Comparison of ENCODE assay signal across 8 mouse cellular contexts in genomic region chr9:111271434-111272160, GRCm38 (mm10). TPM values are rescaled to one million over a fixed set of nuclear protein-coding genes. Genes with fewer than 3 reads are reported as not detected.
DNase-seq lines count a peak whose midpoint lies in the region; ATAC-seq and TF ChIP-seq lines count a peak whose summit lies in the region.

Mlh1 (minus strand) TSS chr9:111271791.
Epm2aip1 (plus strand) TSS chr9:111271929.

- H3K4me2 ChIP-seq in heart, embryonic 11.5 days = peak within 1 kb of the TSS; percentile 83
- peak within 1 kb of the TSS; percentile 76 for H3K4me2 ChIP-seq in kidney, embryonic 16.5 days (replicated peaks; ENCODE audit: low read depth, low read length)
- peak within 1 kb of the TSS; percentile 90 for H3K4me2 ChIP-seq in myocyte (ENCODE audit: low read depth)

- peaks cover 49% of the 10 kb centered on the region for H3K4me1 ChIP-seq in erythroblast, embryonic 14.5 days (ENCODE audit: control insufficient read depth)
- H3K4me1 ChIP-seq in heart, embryonic 11.5 days (ENCODE audit: control insufficient read depth, insufficient read depth, low read length) = peaks cover 28% of the 10 kb centered on the region
- peaks cover 38% of the 10 kb centered on the region for H3K4me1 ChIP-seq in kidney, embryonic 16.5 days (ENCODE audit: insufficient read depth, low read length)
- H3K4me1 ChIP-seq in liver, adult 2 months (ENCODE audit: control insufficient read depth, insufficient read depth, low read length) = peaks cover 12% of the 10 kb centered on the region

- peaks cover 70% of the 10 kb centered on the region for H3K79me2 ChIP-seq in C2C12 (ENCODE audit: control insufficient read depth, insufficient read depth)
- H3K79me2 ChIP-seq in liver, adult 2 months (ENCODE audit: control insufficient read depth, insufficient read depth, low read length) = peaks cover 7% of the 10 kb centered on the region; the same call in 1 of the 2 replicates
- peaks cover 59% of the 10 kb centered on the region for H3K79me2 ChIP-seq in myocyte (ENCODE audit: control insufficient read depth, insufficient read depth)

- H3K36me3 ChIP-seq in C2C12 (ENCODE audit: control insufficient read depth, insufficient read depth) = peaks cover 33% of the 10 kb centered on the region
- H3K36me3 ChIP-seq in erythroblast, embryonic 14.5 days (ENCODE audit: control insufficient read depth) = peaks cover 55% of the 10 kb centered on the region
- no peaks in the 10 kb centered on the region; the same call in 1 of the 2 replicates for H3K36me3 ChIP-seq in heart, embryonic 11.5 days (ENCODE audit: control insufficient read depth, insufficient read depth, low read length)
- peaks cover 10% of the 10 kb centered on the region; the same call in 1 of the 2 replicates for H3K36me3 ChIP-seq in kidney, embryonic 16.5 days (ENCODE audit: insufficient read depth, low read length)
- H3K36me3 ChIP-seq in liver, adult 2 months (ENCODE audit: control insufficient read depth, insufficient read depth, low read length) = peaks cover 8% of the 10 kb centered on the region; the same call in 1 of the 2 replicates
- peaks cover 5% of the 10 kb centered on the region for H3K36me3 ChIP-seq in myocyte (ENCODE audit: control insufficient read depth, insufficient read depth)
- H3K36me3 ChIP-seq in splenic B cell, adult 2 months (ENCODE audit: control insufficient read depth, insufficient read depth, low read length, poor library complexity, severe bottlenecking) = peaks cover 3% of the 10 kb centered on the region; the same call in 1 of the 2 replicates

- peak within 1 kb of the TSS; percentile 96 for H3K27ac ChIP-seq in heart, embryonic 11.5 days (ENCODE audit: low read depth, low read length)
- H3K27ac ChIP-seq in kidney, embryonic 16.5 days (ENCODE audit: low read length) = peak within 1 kb of the TSS; percentile 94
- peak within 1 kb of the TSS; percentile 88 for H3K27ac ChIP-seq in liver, adult 2 months (replicated peaks; ENCODE audit: insufficient read depth, low read depth, low read length)

- H3K4me3 ChIP-seq in C2C12 (ENCODE audit: insufficient read depth, poor library complexity, severe bottlenecking) (peak within 1 kb of the TSS; percentile 61), myocyte (peak within 1 kb of the TSS; percentile 93)
- peak within 1 kb of the TSS; percentile 79 for H3K4me3 ChIP-seq in erythroblast, embryonic 14.5 days (replicated peaks)
- H3K4me3 ChIP-seq in heart, embryonic 11.5 days (ENCODE audit: low read depth, low read length) = peak within 1 kb of the TSS; percentile 75
- H3K4me3 ChIP-seq in kidney, embryonic 16.5 days (ENCODE audit: low read length) = peak within 1 kb of the TSS; percentile 74
- peak within 1 kb of the TSS; percentile 82 for H3K4me3 ChIP-seq in liver, adult 2 months (ENCODE audit: insufficient read depth, low read depth, low read length)

- WGBS in heart, embryonic 11.5 days (ENCODE audit: insufficient replicate concordance) = under 1% methylated on average over 64 of the region's 64 CpGs
- under 1% methylated on average over 62 of the region's 64 CpGs for WGBS in kidney, embryonic 16.5 days
- under 1% methylated on average over 64 of the region's 64 CpGs for WGBS in liver, adult 2 months

- TF ChIP-seq POLR2A in brain, embryonic 14.5 days (IDR thresholded peaks at IDR 0.05; ENCODE audit: borderline replicate concordance, extremely low read depth, insufficient read depth, insufficient read length, poor library complexity, severe bottlenecking) = peak; percentile 78; the same call in 1 of the 2 replicates
- peak; percentile 97 for TF ChIP-seq POLR2A in liver, adult 2 months (IDR thresholded peaks at IDR 0.05; ENCODE audit: extremely low read depth, insufficient read depth, low read length)
- TF ChIP-seq POLR2A in myocyte (IDR thresholded peaks at IDR 0.05; ENCODE audit: insufficient read length, low read depth) = peak; percentile 94

- peak; percentile 99 for ATAC-seq in heart, embryonic 11.5 days (replicated peaks; ENCODE audit: insufficient number of reproducible peaks, low FRiP score, low TSS enrichment)
- peak; percentile 100 for ATAC-seq in kidney, embryonic 16.5 days (ENCODE audit: low FRiP score, low TSS enrichment)

- H3K9ac ChIP-seq in heart, embryonic 11.5 days (ENCODE audit: low read depth, low read length) = peak within 1 kb of the TSS; percentile 92
- H3K9ac ChIP-seq in kidney, embryonic 16.5 days (replicated peaks; ENCODE audit: low read length) = peak within 1 kb of the TSS; percentile 87
- peak within 1 kb of the TSS; percentile 91 for H3K9ac ChIP-seq in liver, adult 2 months (ENCODE audit: low read depth, low read length)

- H3K27me3 ChIP-seq in C2C12 (ENCODE audit: control insufficient read depth, insufficient read depth, insufficient read length) (no peaks in the 10 kb centered on the region), myocyte (ENCODE audit: control insufficient read depth, insufficient read depth, insufficient read length) (no peaks in the 10 kb centered on the region)
- H3K27me3 ChIP-seq in erythroblast, embryonic 14.5 days (ENCODE audit: control insufficient read depth) = no peaks in the 10 kb centered on the region
- no peaks in the 10 kb centered on the region for H3K27me3 ChIP-seq in heart, embryonic 11.5 days (ENCODE audit: control insufficient read depth, insufficient read depth, low read length)
- no peaks in the 10 kb centered on the region for H3K27me3 ChIP-seq in kidney, embryonic 16.5 days (ENCODE audit: insufficient read depth, low read length)
- no peaks in the 10 kb centered on the region for H3K27me3 ChIP-seq in liver, adult 2 months (ENCODE audit: control insufficient read depth, insufficient read depth, low read length)
- no peaks in the 10 kb centered on the region for H3K27me3 ChIP-seq in splenic B cell, adult 2 months (ENCODE audit: control insufficient read depth, insufficient read depth, low read length, poor library complexity, severe bottlenecking)

- H3K9me3 ChIP-seq in erythroblast, embryonic 14.5 days (ENCODE audit: control insufficient read depth, low read length) = no peaks in the 10 kb centered on the region
- H3K9me3 ChIP-seq in heart, embryonic 11.5 days (replicated peaks; ENCODE audit: control insufficient read depth, low read length) = no peaks in the 10 kb centered on the region
- H3K9me3 ChIP-seq in kidney, embryonic 16.5 days (ENCODE audit: low read length) = no peaks in the 10 kb centered on the region

- peak; percentile 100 for DNase-seq in brain, embryonic 14.5 days (ENCODE audit: low read depth)
- peak; percentile 100 for DNase-seq in liver, adult 2 months (ENCODE audit: extremely low read depth, low read depth, low spot score)
- peak; percentile 100 for DNase-seq in splenic B cell, adult 2 months (ENCODE audit: low read depth, low spot score)

- TF ChIP-seq CTCF in C2C12 (IDR thresholded peaks at IDR 0.05; ENCODE audit: control insufficient read depth, insufficient read depth, insufficient read length) = no peak
- no peak for TF ChIP-seq CTCF in brain, embryonic 14.5 days (IDR thresholded peaks at IDR 0.05; ENCODE audit: borderline replicate concordance, extremely low read depth, insufficient read depth, insufficient read length)
- TF ChIP-seq CTCF in liver, adult 2 months (IDR thresholded peaks at IDR 0.05; ENCODE audit: low read depth, low read length) = no peak

- peak within 1 kb of the TSS; percentile 96 for H3ac ChIP-seq in C2C12 (ENCODE audit: control insufficient read depth, insufficient read length, low read depth)
- H3ac ChIP-seq in myocyte (ENCODE audit: control insufficient read depth, insufficient read length) = peak within 1 kb of the TSS; percentile 84

- H3K79me3 ChIP-seq in C2C12 (ENCODE audit: low read depth) = peaks cover 48% of the 10 kb centered on the region

TF ChIP-seq in C2C12, 6 proteins besides CTCF, POLR2A, EP300 and RAD21:
- TF ChIP-seq FOSL1 (IDR thresholded peaks at IDR 0.05; ENCODE audit: insufficient read depth, low read length, poor library complexity, severe bottlenecking) (no peak), USF1 (IDR thresholded peaks at IDR 0.05; ENCODE audit: low read depth) (no peak), MYOG (IDR thresholded peaks at IDR 0.05; ENCODE audit: control insufficient read depth, extremely low read depth, insufficient read length) (no peak), CEBPB (IDR thresholded peaks at IDR 0.05; ENCODE audit: low read depth) (no peak), MAX (IDR thresholded peaks at IDR 0.05) (no peak), MYOD1 (IDR thresholded peaks at IDR 0.05; ENCODE audit: control insufficient read depth, insufficient read length, low read depth) (no peak)

TF ChIP-seq in myocyte, 11 proteins besides CTCF, POLR2A, EP300 and RAD21:
- TF ChIP-seq POLR2AphosphoS2 (IDR thresholded peaks at IDR 0.05; ENCODE audit: insufficient read length, low read depth) (peak; percentile 93), MAX (IDR thresholded peaks at IDR 0.05; ENCODE audit: low read depth) (no peak)

RNA-seq across cellular contexts. Expression of gene Mlh1, which starts in this region (rescaled TPM):
- polyA plus RNA-seq in C2C12 (2012; fragmentation: generic; extraction: Trizol) = 11.7 TPM
- polyA plus RNA-seq in brain, embryonic 14.5 days (2012; rRNA removed) = 40.9 and 49.6 TPM in 2 replicates
- 0.54 and 0.81 TPM in 2 replicates for polyA plus RNA-seq in erythroblast, embryonic 14.5 days (2012)
- polyA plus RNA-seq in heart, embryonic 11.5 days (2014; fragmentation: Nextera tagmentation; extraction: Ambion mirVana) = 33.9 and 43.0 TPM in 2 replicates
- 43.8 and 46.0 TPM in 2 replicates for polyA plus RNA-seq in kidney, embryonic 16.5 days (2015; fragmentation: Nextera tagmentation; extraction: Ambion mirVana)
- 13.9 and 14.2 TPM in 2 replicates for total RNA-seq in liver, adult 2 months (2014; rRNA removed)
- 7.2 and 8.8 TPM in 2 replicates for polyA plus RNA-seq in liver, adult 2 months (2012; rRNA removed)
- 11.4 TPM for polyA plus RNA-seq in myocyte (2012; fragmentation: generic; extraction: Trizol)

RNA-seq across cellular contexts. Expression of gene Epm2aip1, which starts in this region (rescaled TPM):
- polyA plus RNA-seq in C2C12 (2012; fragmentation: generic; extraction: Trizol) (3.0 TPM), myocyte (2012; fragmentation: generic; extraction: Trizol) (5.8 TPM)
- 61.1 and 67.4 TPM in 2 replicates for polyA plus RNA-seq in brain, embryonic 14.5 days (2012; rRNA removed)
- polyA plus RNA-seq in erythroblast, embryonic 14.5 days (2012) = 0.02 and 0.11 TPM in 2 replicates
- polyA plus RNA-seq in heart, embryonic 11.5 days (2014; fragmentation: Nextera tagmentation; extraction: Ambion mirVana) = 25.6 and 35.3 TPM in 2 replicates
- polyA plus RNA-seq in kidney, embryonic 16.5 days (2015; fragmentation: Nextera tagmentation; extraction: Ambion mirVana) = 26.5 and 29.1 TPM in 2 replicates
- total RNA-seq in liver, adult 2 months (2014; rRNA removed) = 8.8 and 10.4 TPM in 2 replicates
- 4.2 and 5.2 TPM in 2 replicates for polyA plus RNA-seq in liver, adult 2 months (2012; rRNA removed)

Comparison
In these comparisons a context has a peak if more than half of its experiments do, and no peak if none do; other contexts are left out.
1. Peak in every context shown above with its lines: DNase-seq, ATAC-seq, H3K4me3 ChIP-seq and H3K27ac ChIP-seq.